Mouse (Mus musculus) granulocyte monocyte progenitor cell, adult 5-6 weeks (primary cell): Measurements from ENCODE around the gene Dchs2. TPM values are rescaled to one million over a fixed set of nuclear protein-coding genes. Genes with fewer than 3 reads are reported as not detected.

Experiments used
- ATAC-seq: replicated peaks from 2 replicates; pipeline ENCODE4 v1.8.0; 2016; ENCODE audit warnings: mild to moderate bottlenecking, moderate TSS enrichment, inconsistent platforms; ENCODE audit not compliant: poor library complexity, severe bottlenecking
- total RNA-seq, 2 experiments: library from RNA; stranded (forward) in 1 of 2; stranded (reverse) in 1 of 2; fragments of 200-712, 200-1000 nt in 1 of 2; fragments of >200 nt in 1 of 2; fragmentation: Nextera tagmentation in 1 of 2; gene quantifications; 2 replicates each; pipeline ENCODE4 v1.2.3; 2014 to 2017

Dchs2 gene
- total RNA-seq, 2 experiments from 2014 or later = not detected

GRCm38 (mm10) chr3:83148055-83148447, 20.3 kb downstream of the Dchs2 start:
- ATAC-seq = no peak

- no peak for ATAC-seq
Measured at GRCm38 (mm10) chr3:83148508-83148907, 20.8 kb downstream of the Dchs2 start.

GRCm38 (mm10) chr3:83155600-83155999, 27.9 kb downstream of the Dchs2 start:
- no peak for ATAC-seq

- no peak for ATAC-seq
Measured at GRCm38 (mm10) chr3:83156165-83156564, 28.4 kb downstream of the Dchs2 start.

- no peak for ATAC-seq
Measured at GRCm38 (mm10) chr3:83161542-83162231, 33.9 kb downstream of the Dchs2 start.

DNA sequence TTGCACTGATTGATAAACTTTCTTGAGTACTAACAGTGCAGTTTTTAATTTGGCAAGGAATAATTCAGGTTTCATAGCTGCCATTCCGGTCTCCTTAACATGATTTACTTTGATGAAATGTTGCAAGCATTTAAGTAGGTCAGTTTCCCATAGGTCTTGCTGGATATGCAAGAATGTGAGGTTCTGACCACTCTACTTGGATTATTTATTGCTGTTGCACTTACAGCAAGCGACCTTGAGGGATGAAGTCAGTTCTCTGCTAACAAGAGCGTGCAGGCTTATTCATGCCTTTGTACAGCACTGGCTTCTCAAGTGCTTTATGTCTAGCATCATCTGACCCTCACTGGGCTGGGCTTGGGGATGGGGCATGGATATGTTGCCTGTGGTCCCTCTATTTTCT, 35.9 kb downstream of the Dchs2 start:
- no peak for ATAC-seq

DNA sequence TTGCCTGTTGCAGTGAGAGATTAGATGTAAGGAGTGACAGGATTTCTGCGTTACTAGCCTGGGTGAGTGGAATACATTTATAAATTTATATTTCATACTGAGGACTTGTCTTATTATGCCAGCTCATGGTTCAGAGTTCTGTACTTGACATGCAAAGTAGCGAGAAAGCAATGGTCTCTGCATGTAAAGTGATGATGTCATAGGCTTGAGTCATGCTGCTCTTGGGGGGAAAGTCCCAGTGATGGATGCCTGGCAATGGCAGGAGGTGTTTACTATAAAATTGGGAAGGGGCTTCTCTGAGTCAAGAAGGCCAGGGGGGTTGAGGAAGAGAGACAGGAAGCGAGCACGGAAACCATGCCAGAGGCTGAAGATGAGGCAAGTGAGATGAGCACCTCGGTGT, 57.8 kb downstream of the Dchs2 start:
- no peak for ATAC-seq

DNA sequence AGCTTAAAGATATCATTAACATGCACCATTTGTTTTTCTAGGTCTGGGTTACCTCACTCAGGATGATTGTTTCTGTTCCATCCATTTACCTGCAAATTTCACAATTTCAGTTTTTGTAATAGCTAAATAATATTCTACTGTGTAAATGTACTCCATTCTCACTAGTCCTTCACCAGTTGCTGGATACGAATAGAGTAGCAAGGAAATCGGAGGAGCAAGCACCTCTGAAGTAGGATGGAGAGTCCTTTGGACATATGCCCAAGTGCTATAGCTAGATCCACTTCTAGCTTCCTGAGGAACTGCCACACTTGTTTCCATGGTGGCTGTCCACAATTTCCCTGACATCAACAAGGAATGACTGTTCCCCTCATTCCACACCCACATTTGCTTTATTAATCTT, 63.5 kb downstream of the Dchs2 start:
- ATAC-seq = no peak

DNA sequence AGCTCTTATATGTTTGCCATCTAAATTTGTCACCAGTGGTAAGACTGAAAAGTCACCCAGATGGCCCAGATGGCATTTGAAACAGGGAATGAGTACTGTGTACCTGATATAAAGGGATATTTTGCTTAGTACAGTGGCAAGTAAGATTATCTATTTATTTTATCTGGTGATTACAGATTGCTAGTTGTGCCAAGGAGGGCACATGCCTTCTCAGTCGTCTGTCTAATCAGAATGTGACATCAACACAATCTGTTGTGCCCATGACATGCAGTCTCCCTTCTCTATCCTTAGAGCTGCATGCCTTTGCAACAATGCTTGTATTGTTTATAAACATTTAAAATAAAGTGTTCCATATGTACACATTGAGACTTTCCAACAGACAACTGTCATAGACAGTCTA, 64.7 kb downstream of the Dchs2 start:
- no peak for ATAC-seq

GRCm38 (mm10) chr3:83194911-83195310, 67.2 kb downstream of the Dchs2 start:
- no peak for ATAC-seq

DNA sequence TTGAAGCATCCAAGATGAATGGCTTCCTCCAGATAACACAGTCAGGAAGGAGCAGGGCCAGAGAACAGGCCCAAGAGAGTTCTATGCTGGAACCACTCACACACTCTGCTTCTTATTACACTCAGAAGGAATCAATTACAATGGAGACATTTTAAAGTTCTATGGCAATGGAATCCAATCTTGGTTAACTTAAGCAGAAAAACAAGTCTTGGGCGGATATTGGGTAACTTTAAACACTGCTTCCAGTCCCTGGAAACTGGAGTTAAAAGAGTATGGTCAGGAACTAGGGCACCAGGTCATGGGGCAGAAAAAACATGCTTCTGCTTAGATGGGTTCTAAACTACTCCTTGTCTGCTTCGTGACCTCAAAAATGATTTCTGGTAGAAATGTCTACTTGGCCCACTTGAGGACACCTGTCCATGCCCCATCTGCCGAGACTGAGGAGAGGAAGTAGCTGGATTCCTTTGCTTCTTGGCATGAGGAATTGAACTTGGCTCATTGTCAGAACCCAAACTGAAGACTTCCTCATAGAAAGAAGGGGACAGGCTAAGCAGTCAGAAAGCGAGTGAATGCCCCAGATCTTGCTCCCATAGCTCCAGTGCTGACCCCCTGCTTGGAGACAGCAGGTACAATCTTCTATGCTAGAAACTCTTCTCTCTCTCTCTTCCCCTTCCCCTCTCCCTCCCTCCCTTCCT, 73.7 kb downstream of the Dchs2 start:
- ATAC-seq = no peak

DNA sequence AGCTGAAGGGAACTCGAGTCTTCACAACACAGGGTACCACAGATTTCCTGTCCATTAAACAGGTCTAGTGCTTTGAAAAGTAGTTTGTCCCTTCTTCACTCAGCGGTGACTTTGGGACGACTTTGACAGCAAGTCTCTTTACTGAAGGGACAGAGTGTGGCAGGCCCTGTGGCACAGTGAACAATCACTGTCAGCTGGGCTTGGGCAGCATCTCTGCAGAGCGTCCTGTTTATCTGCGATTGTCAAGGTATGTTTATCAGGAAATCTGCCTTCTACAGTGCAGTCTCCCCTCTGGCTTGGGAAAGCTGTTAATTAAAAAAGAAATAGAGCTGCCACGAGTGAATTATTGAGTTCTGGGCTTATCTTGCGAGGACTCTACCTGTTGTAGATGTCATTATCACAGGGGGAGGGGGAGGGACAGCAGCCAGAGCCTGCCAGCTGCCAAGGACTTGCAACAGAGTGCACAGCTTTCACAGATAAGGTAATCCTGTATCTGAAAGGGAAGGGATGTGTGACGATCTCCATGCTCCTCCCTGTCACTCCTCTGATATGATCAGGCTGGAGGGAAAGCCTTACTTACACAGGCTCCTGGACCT, 77.4 kb downstream of the Dchs2 start:
- no peak for ATAC-seq

DNA sequence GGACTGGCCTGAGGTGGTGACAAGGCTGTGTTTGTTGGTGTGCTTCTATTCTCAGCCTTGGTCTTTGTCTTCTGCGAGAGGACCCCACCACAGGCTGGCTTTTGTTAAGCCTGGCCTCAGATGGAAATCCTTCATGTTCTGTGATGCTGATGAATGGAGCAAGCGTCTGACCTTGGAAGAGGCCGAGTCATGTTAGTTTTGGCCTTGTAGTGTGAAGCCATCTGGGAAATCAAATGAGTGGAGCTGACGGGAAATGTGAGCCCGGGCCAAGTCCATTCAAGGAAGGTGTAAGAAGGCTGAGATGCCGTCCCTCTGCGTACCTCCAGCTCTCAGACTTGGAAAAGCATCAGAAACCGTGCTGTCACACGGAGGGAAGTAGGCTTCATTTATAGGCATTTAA, 81.9 kb downstream of the Dchs2 start:
- ATAC-seq = no peak

GRCm38 (mm10) chr3:83210210-83210609, 82.5 kb downstream of the Dchs2 start:
- ATAC-seq = no peak

- ATAC-seq = no peak
Measured at GRCm38 (mm10) chr3:83211939-83212338, 84.2 kb downstream of the Dchs2 start.

- ATAC-seq = no peak
Measured at GRCm38 (mm10) chr3:83212578-83212977, 84.8 kb downstream of the Dchs2 start.

DNA sequence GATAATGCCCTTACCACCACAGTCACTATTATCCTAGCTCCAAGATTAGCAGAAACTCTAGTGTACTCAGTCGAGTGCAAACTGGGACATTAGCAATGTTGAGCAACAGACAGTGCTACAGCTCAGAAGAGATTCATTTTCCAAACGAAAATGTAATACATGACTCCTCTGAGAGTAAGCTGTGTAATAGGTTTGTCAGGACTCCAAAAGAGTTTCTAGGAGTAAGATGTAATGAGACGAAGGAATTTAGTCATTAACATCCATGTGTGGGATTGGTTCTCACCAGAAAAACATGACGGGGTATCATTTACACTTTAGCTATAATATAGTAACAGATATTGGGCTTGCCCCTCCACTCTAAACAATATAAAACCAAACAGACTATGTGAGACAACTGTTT, 90.3 kb downstream of the Dchs2 start:
- no peak for ATAC-seq

DNA sequence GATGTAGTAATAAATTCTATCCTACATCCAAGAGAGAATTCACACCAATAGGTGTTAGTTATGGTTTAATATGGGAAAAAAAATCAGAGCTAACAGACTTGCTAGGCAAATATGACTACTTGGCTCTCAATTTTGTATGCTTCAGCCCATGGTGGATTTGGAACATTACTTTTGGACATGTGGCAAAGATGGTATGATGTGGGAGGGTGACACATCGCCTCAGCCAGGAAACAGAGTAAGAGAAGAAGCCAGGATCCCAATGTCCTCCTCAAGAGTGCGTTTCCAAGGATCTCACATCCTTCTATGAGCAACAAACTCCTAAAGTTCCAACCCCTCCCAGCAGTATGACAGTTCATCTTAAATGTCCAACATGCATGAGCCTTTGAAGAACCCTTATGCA, 92.4 kb downstream of the Dchs2 start:
- ATAC-seq = no peak

- ATAC-seq = no peak
Measured at GRCm38 (mm10) chr3:83222125-83222524, 94.4 kb downstream of the Dchs2 start.

GRCm38 (mm10) chr3:83228383-83228782, 100.6 kb downstream of the Dchs2 start:
- no peak for ATAC-seq

GRCm38 (mm10) chr3:83230326-83230725, 102.6 kb downstream of the Dchs2 start:
- no peak for ATAC-seq

DNA sequence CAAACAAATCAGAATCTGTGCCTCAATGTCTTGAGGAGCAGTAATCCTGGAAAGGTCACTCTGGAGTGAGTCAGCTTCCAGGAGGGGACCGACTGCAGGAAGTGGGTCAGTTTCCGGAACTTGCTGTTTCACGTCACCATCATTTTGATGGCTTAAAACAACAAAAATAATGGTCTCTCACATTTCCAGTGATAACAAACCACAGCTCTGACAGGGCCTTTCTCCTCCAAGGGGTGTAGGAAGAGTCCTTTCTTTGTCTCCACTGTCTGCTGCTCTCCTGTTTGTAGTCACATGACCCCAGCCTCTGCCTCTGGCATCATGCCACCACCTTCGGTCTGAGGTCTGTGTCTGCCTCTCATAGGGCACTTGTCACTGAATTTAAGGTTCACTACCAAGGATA, 106.7 kb downstream of the Dchs2 start:
- no peak for ATAC-seq
